Mouse (Mus musculus): ENCODE data around the gene Tusc2. TPM values are rescaled to one million over a fixed set of nuclear protein-coding genes. Genes with fewer than 3 reads are reported as not detected.
A peak's percentile ranks its signal among the peaks of the same experiment; 100 is the strongest.

Gene Tusc2
- total and polyA plus RNA-seq, 3 experiments = 36.2 to 48.9 TPM; not detected in 1

DNA sequence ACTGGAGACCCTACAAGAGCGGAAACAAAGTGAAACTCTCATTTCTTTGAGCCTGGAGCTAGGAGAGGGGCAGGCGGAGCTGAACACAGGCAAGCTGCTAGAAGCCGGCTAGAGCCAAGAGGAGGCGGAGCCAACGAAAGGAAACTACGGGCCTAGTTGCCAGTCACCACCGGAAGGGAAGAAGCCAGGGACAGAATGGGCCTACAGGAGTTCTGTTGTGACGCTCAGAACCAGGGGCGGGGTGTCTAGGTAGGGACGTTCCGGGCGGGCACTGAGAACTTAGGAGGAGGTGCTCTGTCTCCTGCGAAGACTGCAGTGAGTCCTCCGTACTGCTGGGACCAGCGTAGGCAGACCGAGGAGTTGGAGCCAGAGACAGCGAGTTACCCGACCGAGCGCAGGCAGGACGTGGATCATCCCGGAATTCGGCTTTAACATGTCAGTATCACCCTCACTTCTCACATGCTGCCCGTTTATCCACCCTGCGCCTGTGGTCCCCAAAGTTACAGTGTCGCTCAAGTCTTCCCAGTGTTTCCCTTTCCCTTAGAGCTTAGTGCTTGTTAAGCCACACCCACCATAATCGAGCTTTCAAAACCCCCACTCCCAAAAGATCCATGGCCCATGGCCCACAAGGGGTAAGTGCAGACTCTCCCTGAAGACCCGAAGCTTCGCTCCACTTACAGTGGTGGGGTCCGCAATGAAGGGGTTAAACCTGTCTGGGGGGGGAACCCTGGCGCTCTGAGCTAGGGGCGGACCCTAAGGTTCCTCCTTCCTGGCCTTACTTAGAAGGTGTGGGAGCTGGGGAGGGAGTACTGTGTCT, 17.7 kb downstream of the Tusc2 start, which contains the start of gene Hyal3 (continued):
- TF ChIP-seq MAFK (IDR thresholded peaks at IDR 0.05; ENCODE audit: borderline replicate concordance, low read depth, low read length) = no peak
- TF ChIP-seq NRF1 (IDR thresholded peaks at IDR 0.05; ENCODE audit: insufficient read depth, low read depth, low read length, poor library complexity, severe bottlenecking) = no peak
- no peak for TF ChIP-seq RCOR1 (IDR thresholded peaks at IDR 0.05; ENCODE audit: low read depth, low read length)
- TF ChIP-seq RAD21 (IDR thresholded peaks at IDR 0.05; ENCODE audit: low read depth, low read length) = no peak

DNA sequence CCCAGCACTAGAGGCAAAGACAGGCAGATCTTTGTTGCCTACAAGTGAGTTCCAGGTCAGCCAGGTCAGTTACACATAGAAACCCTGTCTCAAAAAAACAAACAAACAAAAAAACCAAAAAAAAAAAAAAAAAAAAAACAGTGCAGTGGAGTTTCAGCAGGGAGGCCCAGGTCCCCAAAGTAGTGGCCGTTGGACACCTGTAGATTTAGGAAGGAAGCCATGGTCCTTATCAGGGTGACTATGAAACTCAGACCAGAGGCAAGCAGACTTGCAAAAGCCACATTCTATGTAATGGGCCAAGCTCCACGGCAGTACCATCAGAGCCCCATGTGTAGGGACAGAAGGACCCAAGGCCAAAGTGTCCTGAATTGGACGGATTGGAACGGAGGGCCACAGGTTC, 18.5 kb downstream of the Tusc2 start:
- Histone ChIP-seq H3K4me1 (ENCODE audit: control insufficient read depth in 1 of 2, insufficient read depth in 2 of 2, low read length in 2 of 2) (peaks cover 6 to 31% of the 10 kb centered on the region in 2 experiments; a peak in 3 of 4 replicates), H3K9me3 (replicated peaks; ENCODE audit: insufficient read depth, low read length) (no peaks in the 10 kb centered on the region)

DNA sequence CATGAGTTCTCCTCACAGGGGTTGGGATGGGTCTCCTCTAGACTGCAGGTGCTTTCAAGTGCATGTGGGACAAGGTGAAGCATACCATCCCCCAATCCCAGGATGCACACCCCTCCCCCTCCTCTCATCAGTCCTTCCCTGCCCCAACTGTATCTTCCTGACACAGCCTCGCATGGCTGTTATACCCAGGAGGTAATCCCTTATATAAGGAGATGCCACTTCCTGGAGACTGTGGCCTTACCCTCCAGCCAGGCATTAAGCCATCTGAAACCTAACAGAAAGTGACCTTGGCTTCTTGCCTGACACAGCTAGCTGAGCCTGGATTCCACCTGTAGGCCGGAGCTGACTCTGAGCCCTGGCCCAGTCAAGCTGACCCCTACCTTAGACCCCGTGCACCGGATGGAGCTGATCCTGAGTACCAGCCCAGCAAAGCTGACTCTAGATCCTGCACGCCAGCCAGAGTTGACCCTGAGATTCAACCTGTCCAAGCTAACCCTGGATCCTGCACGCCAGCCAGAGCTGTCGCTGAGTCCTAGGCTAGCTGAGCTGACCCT, 19.5 kb downstream of the Tusc2 start:
- H3K4me3 ChIP-seq (ENCODE audit: control insufficient read depth in 1 of 2, insufficient read depth in 1 of 2, low read depth in 2 of 2, low read length in 2 of 2) = peak overlapping the region; percentile 81 to 98; a peak in 3 of 4 replicates

More for the DNA sequence above, 18.5 kb downstream of the Tusc2 start:
- Histone ChIP-seq H3K4me3 (ENCODE audit: control insufficient read depth in 1 of 2, insufficient read depth in 1 of 2, low read depth in 2 of 2, low read length in 2 of 2) (peak overlapping the region; percentile 81 to 98), H3K9ac (ENCODE audit: control insufficient read depth, low read depth, low read length, poor library complexity, severe bottlenecking) (peak overlapping the region; percentile 78), H3K27ac (ENCODE audit: control insufficient read depth, low read depth, low read length) (peak overlapping the region; percentile 98), H3K36me3 (ENCODE audit: control insufficient read depth in 1 of 2, insufficient read depth in 2 of 2, low read length in 2 of 2) (peaks cover 0 to 15% of the 10 kb centered on the region in 2 experiments; a peak in 2 of 4 replicates), H3K27me3 (ENCODE audit: control insufficient read depth in 1 of 2, insufficient read depth in 2 of 2, low read length in 2 of 2) (no peaks in the 10 kb centered on the region), H3K79me2 (ENCODE audit: control insufficient read depth, insufficient read depth, low read length, poor library complexity) (peaks cover 30% of the 10 kb centered on the region)
- TF ChIP-seq GATA1 (IDR thresholded peaks at IDR 0.05; ENCODE audit: low read depth, low read length) = peak; percentile 58
- no peak for TF ChIP-seq JUND (IDR thresholded peaks at IDR 0.05; ENCODE audit: low read depth, low read length)
- TF ChIP-seq UBTF (IDR thresholded peaks at IDR 0.05; ENCODE audit: borderline replicate concordance, insufficient read depth, low read depth, low read length) = no peak
- TF ChIP-seq EP300 (IDR thresholded peaks at IDR 0.05; ENCODE audit: low read depth in 1 of 2, low read length in 2 of 2) = peak; percentile 78 to 80
- TF ChIP-seq POLR2AphosphoS2 (IDR thresholded peaks at IDR 0.05; ENCODE audit: low read length) = 0 out of 2 replicates have a peak, but pooled peaks have one; percentile 48
- TF ChIP-seq TCF12 (IDR thresholded peaks at IDR 0.05; ENCODE audit: low read depth, low read length) = peak; percentile 76
- peak; percentile 46; the same call in 1 of the 2 replicates for TF ChIP-seq ETS1 (IDR thresholded peaks at IDR 0.05; ENCODE audit: low read depth, low read length)
- peak; percentile 83 for TF ChIP-seq MYB (IDR thresholded peaks at IDR 0.05; ENCODE audit: low read depth, low read length)
- peak; percentile 39; the same call in 1 of the 2 replicates for TF ChIP-seq HCFC1 (IDR thresholded peaks at IDR 0.05; ENCODE audit: low read depth, low read length)
- 0 out of 2 replicates have a peak, but pooled peaks have one; percentile 12 for TF ChIP-seq SMC3 (IDR thresholded peaks at IDR 0.05; ENCODE audit: low read depth, low read length)
- peak; percentile 86 for TF ChIP-seq ZNF384 (IDR thresholded peaks at IDR 0.05; ENCODE audit: low read depth, low read length)
- DNase-seq (ENCODE audit: low read depth, low spot score) = peak; percentile 57

More for the DNA sequence above, 19.5 kb downstream of the Tusc2 start:
- peak overlapping the region; percentile 78; the same call in 1 of the 2 replicates for H3K9ac ChIP-seq (ENCODE audit: control insufficient read depth, low read depth, low read length, poor library complexity, severe bottlenecking)
- H3K4me1 ChIP-seq (ENCODE audit: control insufficient read depth in 1 of 2, insufficient read depth in 2 of 2, low read length in 2 of 2) = peaks cover 8 to 28% of the 10 kb centered on the region in 2 experiments; a peak in 3 of 4 replicates
- no peaks in the 10 kb centered on the region for H3K27me3 ChIP-seq (ENCODE audit: control insufficient read depth in 1 of 2, insufficient read depth in 2 of 2, low read length in 2 of 2)
- H3K27ac ChIP-seq (ENCODE audit: control insufficient read depth, low read depth, low read length) = peak overlapping the region; percentile 55
- H3K36me3 ChIP-seq (ENCODE audit: control insufficient read depth in 1 of 2, insufficient read depth in 2 of 2, low read length in 2 of 2) = peaks cover 0 to 18% of the 10 kb centered on the region in 2 experiments; a peak in 2 of 4 replicates
- TF ChIP-seq ETS1 (IDR thresholded peaks at IDR 0.05; ENCODE audit: low read depth, low read length) (no peak), MAZ (IDR thresholded peaks at IDR 0.05; ENCODE audit: low read depth, low read length) (no peak), EP300 (IDR thresholded peaks at IDR 0.05; ENCODE audit: low read depth in 1 of 2, low read length in 2 of 2) (no peak)
- no peaks in the 10 kb centered on the region for H3K9me3 ChIP-seq (replicated peaks; ENCODE audit: insufficient read depth, low read length)
- DNase-seq (ENCODE audit: low read depth, low spot score) = no peak
- peaks cover 30% of the 10 kb centered on the region for H3K79me2 ChIP-seq (ENCODE audit: control insufficient read depth, insufficient read depth, low read length, poor library complexity)

All from MEL (cell line).